Mouse (Mus musculus) frontal cortex, postnatal 25 days (tissue): ENCODE data around the gene Tma7.

Source experiments
- DNase-seq, 2 experiments: peaks; one replicate each; pipeline ENCODE4 v3.0.0; 2022; ENCODE audit warnings: low spot score in 2 of 2

Tma7 gene

DNA sequence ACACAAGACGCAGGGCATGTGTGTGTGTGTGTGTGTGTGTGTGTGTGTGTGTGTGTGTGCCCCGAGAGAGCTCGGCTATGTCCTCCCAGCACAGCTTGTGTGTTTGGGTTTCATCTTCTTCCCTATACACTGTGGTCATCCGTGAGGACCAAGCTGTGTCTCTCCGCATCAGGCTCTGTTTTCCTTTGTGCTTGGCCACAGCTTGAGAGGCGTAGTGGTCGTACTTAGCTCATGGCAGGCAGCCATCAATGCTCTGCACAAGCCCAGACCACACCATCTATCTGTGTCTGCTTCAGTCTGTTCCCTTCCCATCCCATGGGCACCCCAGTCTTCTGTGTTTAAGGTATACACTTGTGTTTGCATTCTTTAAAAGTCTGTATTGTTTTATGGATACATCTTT is 41.0 kb downstream of the Tma7 start:
- DNase-seq, result no peak

DNA sequence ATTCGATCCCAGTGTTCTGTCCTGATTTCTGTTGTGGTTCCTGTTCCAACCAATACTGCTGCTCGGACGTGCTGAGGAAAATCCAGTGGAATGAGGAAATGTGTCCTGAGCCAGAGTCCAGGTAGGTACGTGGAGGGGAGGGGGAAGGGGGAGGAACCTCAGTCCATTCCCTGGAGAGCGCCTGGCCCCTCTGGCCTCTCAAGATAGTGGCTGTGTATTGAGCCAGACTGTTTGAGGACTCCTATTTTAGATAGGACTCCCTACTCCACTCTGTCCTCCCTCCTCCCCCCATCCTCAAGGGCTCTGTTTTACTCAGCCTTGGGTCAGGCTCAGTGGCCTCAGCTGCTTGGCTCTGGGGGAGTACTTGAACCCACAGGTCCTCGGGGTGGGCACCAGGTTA is 41.5 kb downstream of the Tma7 start:
- DNase-seq, result no peak

DNA sequence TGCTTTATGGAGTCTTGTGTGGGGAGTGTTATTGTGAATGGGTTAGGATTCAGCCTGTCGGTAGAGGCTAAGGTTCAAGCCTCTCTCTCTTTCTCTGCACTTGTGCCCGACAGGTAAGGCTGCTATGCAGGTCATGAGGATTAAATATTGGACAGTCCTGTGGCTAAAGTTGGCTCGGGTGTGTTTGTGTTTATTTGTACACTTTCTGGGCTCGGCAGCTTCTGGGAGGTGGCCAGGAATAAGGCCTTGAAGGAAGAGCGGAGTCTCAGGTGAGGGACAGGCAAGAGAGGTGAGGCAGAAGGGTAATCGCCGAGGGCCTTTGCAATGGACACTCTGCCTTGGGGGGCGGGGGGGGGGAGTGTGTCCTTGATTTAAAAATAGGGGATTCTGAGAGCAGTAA is 42.2 kb downstream of the Tma7 start:
- DNase-seq, result no peak

DNA sequence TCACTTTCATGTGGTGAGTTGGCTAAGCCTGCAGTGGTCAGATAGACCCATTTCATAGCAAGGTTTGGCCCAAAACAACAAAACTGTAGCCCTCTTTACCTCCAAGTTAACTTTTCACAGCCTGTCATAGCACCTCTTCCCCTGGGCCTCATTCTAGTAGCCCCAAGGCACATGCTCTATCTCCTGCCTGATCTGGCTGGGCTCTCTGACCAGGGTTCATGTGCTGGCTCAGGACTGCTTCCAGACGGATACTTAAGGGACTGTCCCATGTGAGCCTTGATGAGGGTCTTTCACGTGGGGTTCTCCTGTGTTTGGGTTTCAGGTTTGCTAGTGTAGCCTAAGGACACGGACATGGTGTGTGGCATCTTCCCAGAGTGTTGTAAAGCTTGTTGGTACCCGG is 42.7 kb downstream of the Tma7 start:
- DNase-seq, result no peak

DNA sequence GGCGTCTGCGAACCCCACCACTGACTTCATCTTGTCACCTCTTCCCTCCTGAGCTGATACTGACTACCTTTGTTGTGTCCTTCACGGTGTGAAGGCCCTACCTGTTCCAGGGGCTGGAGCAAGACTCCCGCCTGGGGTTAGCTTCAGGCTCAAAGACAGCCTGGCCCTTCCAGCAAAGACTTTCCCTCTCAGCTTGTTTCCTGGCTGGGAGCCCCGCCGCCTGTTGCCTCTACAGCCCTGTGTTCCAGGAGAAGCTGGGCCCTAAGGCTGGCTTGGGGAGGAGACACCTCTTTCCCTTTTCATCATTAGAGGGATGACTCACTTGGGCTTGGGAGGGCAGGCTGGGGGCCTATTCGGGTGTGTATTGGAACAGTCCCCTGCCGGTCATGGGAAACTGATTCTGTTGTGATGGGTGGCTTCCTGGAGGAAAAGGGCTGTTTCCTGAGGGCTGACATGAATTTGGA is 43.5 kb downstream of the Tma7 start:
- DNase-seq, result no peak

DNA sequence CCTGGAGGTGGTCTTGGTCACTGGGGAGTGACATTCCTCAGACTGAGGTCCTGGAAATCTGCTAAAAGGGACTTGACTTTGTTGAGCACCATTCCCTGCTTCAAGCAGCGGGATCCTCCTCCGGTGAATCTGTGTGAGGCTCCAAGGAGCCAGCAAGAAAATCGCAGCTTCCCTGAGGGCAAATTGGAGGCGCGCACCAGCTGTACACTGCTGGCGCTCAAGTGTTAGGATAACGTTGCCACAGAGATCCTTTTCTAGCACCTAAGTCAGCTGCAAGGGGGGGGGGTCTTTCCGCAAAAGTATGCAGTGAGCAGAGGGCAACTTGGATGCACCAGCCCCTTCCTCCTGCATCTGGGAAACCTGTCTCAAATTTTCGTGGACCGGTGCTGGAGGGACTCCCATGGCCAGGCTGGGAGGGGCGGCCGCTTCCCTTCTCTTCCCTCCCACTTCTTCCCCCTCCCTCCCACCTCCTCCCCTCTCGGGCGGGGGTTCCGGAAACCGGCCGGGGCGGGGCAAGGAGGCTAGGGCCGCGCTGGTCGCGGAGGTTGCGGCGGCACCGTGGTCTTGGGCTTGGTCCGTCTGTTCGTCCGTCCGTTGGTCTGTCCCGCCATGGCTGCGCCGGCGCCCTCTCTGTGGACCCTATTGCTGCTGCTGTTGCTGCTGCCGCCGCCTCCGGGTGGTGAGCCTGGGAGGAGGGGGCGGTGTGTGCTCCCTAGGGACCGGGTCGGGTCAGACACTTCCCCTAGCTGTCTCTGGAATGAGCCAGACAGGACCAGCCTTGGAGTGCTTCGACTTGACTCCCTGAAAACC is 44.1 kb downstream of the Tma7 start, which contains the start of gene Shisa5:
Gene Shisa5 (plus strand): TSS at position 480 of the 810 bp plus-strand sequence.
- no peak for DNase-seq

DNA sequence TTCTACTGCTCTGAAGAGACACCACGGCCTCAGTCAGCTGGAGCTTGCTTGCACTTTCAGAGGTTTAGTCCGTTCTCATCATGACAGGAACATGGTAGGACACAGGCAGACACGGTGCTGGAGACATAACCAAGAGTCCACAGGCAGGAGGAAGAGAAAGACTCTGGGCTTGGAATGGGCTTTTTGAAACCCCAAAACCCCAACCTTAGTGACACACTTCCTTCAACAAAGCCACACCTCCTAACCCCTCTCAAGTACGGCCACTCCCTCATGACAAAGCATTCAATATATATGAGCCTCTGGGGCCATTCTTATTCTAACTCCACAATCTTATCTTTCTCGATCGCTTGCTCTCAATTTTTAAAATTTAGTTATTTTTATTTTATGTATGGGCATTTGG is 50.0 kb downstream of the Tma7 start:
- DNase-seq, result no peak

DNA sequence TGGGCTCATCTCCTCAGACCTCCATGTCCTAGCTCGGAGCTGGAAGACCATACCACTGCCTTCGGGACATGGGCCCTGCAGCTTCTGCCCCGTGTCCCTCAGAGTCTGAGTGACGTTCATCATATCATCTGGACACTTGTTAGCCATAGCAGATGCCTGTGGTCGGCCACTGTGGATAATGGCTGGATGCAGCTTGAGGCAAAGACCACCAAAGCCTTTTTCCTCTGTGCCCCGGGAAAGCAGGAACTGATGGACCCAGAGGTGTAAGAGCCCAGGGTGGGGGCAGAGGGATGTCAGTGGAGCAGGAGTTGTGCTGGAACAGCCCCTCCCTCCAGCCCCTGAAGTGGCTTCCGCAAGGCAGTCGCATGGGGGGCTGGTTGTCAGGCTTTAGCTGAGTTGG is 50.7 kb downstream of the Tma7 start:
- DNase-seq, result no peak

DNA sequence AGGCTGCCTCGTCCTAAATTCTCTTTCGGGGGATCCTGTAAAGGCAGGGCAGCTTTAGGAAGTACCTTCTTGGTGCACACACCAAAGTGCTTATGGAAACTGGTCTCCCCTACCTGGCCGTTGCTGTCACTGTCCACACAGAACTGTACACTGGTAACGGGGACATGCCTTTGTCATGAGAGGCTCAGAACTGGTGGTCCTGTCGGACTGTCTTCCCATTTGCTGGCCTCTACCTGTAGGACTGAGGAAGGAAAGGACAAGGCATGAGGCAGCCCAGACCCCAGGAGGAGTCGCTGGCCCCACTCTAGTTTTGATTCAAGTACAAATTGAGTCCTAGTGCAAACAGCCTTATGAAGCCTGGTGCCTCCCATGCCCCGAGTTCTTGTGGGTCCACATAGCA is 51.4 kb downstream of the Tma7 start:
- no peak for DNase-seq

DNA sequence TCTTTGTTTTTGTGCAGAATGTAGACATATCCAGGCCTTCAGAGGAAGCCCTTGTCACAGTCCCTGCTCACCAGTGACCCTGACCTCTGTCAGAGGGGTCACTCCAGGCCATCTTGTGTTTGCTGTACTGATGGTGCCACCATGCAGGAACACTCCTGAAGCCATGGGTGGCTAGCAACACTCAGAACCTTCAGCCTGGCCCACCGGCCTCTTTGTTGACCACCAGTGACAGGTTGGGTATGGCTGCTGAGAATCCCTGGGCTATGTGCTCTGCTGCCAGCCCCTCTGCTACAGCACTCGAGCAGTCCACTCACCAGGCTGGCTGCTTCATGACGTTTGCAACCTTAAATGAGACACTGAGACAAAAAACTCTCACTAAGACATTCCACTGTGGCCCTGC is 52.1 kb downstream of the Tma7 start:
- DNase-seq, result no peak

DNA sequence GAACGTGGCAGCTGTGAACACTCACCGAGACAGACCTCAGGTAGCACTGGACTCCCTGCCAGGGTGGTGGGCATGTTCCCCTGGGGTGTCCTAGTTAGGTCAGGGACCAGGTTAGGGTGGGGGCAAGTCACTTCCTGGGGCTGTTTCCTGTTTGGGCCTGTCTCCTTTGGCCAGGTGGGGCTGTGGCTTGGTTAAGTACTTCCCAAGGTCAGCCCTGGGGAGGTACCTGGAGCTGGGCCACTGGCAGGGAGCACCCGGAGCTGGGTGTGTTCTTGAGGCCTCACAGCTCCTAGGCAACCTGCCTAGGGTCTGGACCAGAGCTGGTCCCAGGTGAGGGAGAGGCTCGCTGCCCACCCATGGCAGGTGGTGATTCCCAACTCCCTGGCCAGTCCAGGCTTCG is 53.5 kb downstream of the Tma7 start:
- DNase-seq, result no peak

DNA sequence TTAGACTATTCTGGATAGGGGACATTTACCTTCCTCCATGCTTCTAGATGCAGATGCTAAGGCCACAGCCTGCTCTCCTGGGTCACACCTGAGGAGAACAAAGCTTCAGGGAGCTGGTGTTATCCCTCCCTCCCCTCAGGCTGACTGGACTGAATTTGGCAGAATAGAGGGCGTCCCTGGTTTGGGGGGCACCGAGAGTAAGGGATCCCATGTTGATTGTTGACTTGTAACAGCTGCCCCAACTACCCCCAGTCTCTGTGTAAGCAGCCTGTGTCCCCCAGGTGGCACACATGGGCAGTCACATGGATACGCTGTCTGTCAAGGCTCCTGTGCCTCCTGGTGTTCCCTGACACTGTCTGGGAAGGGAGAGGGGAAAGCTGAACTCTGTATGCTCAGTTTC is 54.0 kb downstream of the Tma7 start:
- DNase-seq, result no peak

DNA sequence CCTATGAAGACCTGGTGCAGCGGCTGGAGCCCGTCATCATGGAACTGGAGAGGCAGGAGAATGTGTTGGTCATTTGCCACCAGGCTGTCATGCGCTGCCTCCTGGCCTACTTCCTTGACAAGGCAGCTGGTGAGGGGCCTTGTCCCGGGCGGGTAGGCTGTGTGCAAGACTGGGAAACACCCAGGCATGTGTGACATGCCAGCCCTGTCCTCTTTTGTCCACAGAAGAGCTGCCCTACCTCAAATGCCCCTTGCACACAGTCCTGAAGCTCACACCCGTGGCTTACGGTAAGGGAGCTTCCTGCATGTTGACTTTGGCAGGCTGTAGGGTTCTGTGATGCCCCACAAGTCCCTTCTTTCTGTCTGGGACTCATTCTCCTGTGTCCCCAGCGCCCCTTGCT is 54.9 kb downstream of the Tma7 start:
- no peak for DNase-seq
